Mouse (Mus musculus) thymus, postnatal 14 days (tissue): ENCODE results near the gene Ncoa6.
"Not testable (repeated sequence)": the region's sequence is repeated elsewhere in the genome, so short reads cannot be mapped to it uniquely, and the experiment has no call there.

Experiments
- DNase-seq: peaks from one replicate; pipeline ENCODE4 v3.0.0; 2021

The Ncoa6 gene

DNA sequence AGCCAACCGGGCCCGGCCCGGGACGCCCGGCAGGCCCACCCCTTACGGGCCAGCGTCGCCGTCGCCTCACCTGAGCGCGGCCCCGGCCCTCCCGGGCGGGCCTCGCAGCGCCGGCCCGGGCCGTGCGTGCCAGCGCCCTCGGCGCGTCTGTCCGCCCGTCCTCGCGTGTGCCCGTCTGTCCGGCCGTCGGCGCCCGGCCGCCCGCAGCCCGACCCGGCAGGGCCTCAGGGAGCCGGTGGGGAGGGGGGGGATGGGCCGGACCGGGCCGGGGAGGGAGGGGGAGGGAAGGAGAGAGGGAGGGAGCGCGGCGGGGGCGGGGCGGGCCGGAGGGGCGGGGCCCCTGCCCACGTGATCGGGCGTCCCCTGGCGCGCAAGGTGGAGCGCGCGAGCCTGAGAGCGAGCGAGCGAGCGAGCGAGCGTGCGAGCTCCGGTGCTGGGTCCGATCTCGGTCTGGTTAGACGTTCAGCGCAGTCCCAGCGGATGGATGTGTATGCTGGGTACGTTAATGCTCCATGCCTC lies at the start of gene Ncoa6:
Ncoa6 (minus strand) TSS at position 325 of the 519 bp plus-strand sequence.
- peak; percentile 73 for DNase-seq

DNA sequence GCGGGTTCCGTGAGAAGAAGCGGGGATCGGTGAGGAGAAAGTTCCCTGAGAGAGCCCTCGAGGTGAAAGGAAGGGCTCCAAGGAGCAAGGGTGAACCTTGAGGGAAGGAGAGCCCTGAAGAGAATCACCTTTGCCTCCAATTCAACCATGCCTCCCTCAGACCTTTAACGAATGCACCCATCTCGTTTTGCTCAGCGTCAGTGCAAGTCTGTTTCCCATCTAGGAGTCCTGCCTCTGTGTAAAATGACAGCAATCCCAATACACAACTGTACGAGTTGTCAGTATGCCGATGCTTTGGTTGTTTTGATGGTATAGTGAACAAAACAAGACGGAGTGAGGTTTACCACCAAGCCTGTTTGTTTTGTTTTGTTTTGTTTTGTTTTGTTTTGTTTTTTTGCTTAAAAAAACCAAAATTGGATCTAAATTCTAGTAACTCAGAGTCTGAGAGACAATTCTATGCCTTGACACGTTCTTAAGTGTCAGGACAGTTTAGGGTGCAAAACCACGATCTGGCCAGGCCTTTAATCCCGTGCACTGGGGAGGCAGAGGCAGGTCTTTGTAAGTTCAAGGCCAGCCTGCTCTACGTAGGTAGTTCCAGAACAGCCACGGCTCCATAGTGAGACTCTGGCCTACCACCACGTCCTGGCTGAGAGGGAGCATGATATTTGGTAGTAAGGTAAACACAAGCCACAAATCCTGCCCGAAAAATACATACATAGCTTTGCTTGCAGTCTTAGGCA lies 45.0 kb upstream of the Ncoa6 start:
- no peak for DNase-seq

DNA sequence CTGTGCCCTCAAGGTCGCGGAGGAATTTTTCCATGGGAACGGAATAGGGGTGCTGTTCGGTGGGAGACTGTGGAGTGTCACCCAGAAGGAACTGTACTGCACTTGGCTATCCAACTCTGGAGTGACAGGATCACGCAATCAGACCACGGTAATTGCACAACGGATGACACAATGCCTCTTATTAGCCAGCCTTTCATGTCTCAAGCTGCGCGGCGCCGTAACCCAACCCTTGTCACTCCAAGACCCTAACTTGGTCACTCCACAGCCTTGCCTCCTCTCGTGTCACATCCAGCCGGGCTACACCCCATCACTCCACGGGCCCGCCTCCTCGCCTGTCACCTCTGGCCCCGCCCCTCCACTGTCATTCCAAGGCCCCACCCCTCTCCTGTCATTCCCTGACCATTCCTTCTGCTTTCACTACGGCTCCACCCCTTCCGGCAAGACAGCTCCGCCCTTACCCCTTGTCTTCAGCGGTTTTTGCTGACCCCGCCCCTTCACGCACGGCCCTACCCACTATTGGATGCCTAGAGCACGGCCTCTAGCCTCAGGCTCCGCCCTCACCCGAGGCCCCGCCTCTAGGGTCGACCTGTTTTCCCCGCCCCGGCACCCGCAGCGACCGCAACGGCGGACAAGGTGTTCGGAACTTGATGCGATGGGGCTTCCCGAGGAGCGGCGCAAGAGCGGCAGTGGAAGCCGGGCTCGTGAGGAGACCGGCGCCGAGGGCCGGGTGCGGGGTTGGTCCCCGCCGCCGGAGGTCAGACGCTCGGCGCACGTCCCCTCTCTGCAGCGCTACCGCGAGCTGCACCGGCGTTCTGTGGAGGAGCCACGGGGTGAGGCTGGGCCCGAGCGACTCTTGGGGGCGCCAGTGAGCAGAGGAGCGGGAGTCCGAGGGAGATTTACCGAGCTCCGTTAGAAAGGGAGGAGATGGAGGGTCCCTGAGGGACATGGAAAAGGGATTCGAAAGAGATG lies 44.0 kb upstream of the Ncoa6 start, which contains the start of the genes Acss2 and Ggt7:
Acss2 (plus strand) TSS at position 494 of the 969 bp plus-strand sequence.
Ggt7 (minus strand) TSS at position 783 of the 969 bp plus-strand sequence.
- peak; percentile 99 for DNase-seq

DNA sequence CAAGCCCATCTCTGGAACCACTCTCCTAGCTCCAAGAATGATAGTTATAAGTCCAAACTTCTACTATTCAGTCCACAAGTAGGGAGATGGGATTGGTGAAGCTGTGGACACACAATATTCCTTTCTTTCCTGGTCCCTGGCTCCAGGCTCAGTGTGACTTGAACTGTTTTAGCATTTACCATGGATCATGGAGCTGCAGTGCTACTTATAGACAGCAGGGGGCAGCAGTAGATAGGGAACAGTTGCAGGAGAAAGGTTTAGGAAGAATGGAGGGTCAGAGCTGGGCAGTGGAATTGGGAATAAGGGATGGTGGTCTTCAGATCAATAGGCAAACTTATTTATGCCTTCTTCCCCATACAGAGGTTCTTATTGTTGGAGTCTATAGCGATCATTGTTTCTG lies 42.2 kb upstream of the Ncoa6 start:
- peak; percentile 68 for DNase-seq

DNA sequence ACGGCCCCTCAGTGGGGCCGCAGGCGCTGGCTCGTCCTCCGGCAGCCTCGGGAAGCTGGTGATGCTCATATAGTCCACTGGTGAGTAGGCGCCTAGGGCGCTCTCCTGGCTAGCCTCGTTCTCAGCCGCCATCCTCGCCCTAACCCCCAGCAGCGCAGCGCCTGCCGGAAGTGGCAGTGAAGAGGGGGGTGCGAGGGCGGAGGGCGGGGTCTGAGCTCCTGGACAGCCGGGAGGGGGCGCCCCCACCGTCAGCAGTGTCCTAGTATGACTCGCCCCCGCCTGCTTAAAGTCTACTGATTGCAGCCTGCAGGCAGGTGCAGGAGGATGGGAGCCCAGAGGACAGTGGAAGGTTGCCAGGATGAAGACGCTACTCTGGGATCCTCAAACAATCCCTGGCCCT lies 41.0 kb upstream of the Ncoa6 start:
- peak; percentile 96 for DNase-seq

DNA sequence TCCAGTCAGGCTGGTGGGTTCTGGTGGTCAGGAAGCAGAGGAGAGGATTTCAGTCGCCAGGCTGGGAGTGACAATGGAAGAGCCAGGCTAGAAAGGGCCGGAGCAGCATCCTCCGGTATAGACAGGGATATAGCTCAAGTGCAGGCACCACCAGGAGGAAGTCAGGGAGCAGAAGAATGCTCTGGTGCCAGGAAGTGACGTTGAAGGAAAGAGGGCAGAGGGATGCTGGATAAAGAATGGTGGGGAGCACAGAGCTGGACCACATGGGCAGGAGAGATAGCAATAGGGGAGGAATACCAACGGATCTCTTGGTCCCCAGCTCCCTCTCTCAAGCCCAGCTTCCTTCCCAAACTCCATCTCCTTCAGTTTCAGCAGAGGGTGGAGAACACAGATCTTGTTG lies 39.8 kb upstream of the Ncoa6 start:
- no peak for DNase-seq

DNA sequence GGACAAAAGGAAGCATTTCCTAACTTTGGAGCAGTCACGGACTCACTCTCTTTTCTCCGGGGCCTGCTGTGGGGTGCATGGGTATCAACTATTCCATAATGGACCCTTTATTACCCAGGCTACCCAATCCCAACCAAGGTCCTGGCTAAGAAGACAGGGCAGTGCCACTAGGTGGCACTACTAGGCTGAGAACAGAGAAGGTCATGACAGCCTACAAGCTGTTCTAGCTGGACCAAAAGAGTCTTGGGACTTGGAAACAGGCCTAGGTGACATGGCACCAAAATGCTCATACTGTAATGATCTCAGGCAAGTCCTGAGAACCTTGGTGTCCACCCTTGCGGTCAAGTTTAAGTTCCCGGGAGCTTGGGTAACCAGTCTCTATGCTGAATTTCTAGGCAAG lies 38.8 kb upstream of the Ncoa6 start:
- peak; percentile 76 for DNase-seq

DNA sequence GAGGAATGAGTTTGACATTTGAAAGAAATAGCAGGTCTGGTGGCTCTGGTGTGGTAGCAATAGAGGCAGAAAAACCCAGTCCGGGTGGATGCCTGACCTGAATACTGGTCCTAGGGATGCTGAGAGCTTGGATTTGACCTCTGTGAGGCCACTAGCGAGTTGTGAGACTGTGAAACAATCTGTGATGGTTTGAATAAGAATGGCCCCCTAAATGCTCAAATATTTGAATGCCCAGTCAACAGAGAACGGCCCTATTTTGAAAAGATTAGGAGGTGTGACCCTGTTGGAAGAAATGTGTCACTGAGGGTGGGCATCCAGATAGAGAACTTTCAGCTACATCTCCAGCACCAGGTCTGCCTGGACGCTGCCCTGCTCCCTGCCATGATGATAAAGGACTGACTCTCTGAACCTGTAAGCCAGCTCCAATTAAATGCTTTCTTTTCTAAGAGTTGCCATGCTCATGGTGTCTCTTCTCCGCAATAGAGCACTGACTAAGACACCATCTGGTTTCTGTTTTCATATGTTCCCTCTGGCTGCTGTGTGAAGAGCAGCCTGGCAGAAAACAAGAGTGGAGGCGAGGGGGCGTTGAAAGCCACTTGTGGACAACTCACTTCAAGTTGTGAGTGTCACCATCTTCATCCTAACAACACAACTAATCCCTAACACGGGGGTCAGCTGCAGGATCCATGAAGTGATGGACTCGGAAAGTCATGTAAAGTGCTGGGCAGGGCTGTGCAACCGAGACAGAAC lies 34.2 kb upstream of the Ncoa6 start:
- no peak for DNase-seq

DNA sequence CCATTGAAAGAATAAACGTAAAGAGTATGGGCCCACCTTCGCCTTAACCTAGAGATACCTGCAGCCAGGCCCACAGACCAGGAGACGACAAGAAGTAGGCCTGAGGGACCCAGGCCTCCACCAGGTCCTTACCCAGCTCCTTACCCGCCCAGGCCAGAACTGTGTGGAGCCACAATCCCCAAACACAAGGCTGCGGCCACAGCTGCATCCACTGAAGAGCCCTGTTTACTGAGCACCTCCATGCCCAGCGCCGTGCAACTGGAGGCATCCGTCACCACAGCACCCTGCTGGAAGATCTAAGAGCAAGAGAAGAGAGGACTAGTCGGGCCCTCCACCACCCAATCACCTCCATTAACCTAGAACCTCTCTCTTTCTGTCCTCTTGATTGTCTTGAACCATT lies 32.1 kb upstream of the Ncoa6 start:
- no peak for DNase-seq

DNA sequence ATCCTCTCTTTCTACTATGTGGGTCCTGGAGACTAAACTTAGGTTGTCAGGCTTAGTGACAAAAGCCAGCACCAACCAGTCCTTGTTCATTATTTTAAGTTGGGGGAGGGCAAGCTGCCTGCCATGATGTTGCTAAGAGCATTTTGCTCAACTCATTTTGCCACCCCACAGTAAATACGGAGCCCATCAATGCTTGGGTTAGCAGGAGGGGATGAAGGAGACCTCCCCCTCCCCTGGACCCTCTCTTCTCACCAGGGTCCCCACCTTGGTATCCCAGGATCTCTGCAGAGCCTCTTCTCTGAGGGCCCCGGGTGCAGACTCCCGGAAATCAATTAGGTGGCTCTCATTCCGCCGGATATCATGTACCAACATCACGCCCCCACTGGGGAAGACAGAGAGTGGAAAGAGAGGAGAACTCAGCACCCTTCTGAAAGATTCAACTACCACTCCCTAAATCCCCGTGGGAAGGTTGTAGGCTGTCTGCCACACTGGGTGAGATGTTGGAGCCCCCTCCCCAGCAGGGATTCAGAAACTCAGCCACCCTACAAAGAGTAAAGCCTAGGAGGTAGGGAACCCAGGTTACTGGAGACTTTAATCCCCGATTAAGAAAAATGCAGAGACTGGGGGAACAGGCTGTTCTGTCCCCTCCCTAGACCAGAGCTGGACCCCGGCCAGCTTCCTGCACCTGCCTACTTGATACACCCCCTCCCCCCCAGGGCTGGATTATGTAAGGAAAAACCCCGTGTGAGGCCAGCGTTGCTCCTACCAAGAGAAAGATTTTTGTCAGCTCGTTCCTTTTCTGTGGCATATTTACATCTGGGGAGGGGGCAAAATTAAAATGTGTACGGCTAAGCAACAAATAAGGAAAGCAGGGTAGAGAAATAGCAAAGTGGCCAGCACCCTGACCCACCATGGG lies 31.0 kb upstream of the Ncoa6 start:
- DNase-seq: no peak

DNA sequence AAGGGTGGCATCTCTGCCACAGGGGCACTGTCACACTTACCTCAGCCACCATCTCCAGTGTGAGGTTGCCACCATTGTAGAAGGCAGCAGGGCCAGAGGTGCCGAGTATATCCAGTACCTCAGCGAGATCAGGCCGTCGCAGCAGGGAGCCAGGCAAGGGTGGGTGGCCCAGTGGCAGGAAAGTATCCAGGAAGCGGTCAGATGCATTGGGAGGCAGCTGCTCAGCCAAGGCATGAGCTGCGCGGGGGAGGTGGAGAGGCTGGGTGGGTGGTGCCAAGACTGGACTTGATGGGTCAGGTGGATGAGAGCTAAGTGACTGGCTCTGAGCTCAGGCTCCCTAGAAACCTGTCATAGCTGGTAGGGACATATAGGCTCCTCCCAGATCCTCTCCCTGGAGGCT lies 28.9 kb upstream of the Ncoa6 start:
- no peak for DNase-seq

DNA sequence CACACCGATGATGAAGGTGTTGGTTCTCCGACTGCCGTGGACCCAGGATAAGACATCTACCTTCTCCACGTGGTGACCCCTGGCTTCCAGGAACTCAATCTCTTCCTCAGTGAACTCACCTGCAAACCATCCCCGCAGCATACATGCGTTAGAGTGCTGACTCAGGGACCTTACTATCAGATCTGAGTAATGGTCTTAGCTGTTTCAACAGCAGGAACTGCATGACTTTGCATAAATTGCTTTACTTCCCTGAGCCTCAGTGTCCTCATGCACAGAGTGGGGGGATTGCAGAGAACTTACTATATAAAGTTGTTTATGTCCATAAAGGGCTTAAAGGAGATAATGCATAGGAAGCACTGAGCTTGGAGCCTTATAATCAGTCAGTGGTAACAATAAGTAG lies 17.3 kb upstream of the Ncoa6 start:
- no peak for DNase-seq

DNA sequence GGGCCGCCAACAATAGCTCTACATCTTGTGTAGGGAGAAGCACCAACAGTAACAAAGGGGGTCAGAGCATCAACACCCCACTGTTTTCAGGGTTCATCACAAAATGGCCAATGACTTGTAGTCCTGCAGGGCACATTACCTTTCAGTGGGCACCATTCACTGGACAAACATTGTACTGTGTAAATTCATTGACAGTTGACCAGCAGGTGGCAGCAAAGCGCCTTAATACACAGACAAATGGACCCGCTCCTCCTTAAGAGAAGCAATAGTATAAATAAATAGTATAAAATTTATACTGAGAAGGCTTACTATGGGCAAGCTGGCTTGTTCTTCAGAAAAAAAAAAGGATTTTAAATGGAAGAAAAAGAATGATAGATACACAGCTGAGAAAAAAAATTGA lies 8.3 kb upstream of the Ncoa6 start:
- peak; percentile 72 for DNase-seq

DNA sequence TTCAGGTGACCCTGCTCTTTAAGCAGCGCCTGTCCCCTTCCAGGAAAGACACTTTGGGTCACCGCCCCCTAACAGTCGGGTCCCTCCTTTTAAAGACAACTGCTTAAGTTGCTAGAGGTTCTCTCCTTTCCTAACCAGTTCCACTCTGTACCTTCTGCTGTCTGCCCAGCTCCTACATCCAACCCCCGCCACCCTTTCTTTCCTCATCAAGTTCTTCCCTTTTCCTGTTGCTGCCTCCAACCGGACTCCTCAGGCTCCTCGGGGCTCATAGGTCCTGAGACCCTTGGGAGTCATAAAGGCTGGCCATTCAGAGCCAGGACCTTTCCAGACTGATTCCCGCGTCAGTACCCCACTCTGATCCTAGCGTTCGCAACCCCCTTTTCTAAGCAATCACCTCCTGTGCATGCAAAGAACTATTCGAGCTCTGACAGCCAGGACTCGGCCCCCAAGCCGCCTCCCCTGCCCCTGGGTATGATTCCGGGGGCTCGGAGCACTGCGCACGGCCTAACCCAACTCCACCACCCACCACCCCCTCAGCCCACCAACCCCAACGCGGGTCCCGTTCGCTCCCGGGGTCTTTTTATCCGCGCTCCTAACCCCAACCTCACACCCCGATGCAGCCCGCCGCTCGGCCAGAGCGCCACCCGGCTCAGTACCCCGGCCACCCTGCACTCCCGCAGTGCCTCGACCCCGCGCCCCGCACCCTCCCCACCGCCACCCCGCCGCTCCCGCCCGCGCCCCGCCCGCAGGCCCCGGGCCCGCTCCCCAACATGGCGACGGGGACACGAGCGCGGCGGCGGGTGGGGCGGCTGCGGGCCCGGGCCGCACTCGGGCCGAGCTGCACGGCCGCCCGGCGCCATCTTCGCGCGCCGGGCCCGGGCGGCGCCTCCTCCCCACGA lies 774 bp downstream of the Ncoa6 start:
- DNase-seq: peak; percentile 56

DNA sequence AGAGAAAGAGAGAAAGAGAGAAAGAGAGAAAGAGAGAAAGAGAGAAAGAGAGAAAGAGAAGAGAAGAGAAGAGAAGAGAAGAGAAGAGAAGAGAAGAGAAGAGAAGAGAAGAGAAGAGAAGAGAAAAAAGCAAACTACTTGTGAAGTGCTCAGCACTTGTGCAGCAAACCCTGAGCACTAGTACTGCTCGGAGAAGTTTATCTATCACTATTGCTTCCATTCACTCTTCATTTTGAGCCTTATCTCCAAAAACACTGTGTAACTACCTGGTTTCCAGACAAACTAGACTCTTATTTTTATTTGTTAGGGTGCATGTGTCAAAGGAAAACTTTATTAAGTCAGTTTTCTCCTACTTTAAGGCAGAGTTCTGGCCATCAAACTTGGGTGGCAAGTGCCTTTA lies 6.8 kb downstream of the Ncoa6 start:
- no peak for DNase-seq

DNA sequence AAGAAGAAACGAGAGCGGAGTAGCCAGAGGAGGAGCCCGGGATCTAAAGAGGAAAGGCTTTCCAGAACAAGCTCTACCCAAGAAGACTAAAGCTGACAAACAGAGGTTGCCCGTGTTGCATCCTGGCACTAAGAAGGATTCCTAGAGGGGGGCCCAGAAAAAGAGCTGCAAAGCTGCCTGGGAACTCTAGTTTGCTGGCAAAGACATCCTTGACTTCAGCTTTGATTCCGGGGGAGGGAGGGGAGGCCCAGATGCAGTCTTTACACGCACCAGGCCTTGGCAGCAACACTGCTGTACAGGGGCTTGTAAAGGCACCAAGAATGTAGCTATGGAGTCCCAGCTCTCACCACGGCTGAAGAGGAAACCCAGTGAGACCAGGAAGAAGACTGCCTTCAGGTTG lies 20.1 kb downstream of the Ncoa6 start:
- DNase-seq: no peak

DNA sequence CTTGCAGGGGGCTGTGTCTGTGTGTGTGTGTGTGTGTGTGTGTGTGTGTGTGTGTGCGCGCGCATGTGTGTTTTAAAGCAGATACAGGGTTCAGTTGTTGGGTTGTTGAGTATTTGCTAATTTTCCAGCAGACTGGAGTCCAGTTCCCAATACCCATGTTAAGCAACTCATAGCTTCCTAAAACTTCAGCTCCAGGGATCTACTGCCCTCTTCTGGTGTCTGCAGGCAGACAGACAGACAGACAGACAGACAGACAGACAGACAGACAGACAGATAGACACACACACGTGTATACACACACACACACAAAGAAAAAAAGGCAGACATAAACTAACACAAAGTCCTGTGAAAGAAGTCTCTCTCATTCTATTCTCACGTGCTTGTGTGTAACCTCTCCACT lies 22.4 kb downstream of the Ncoa6 start:
- no peak for DNase-seq

DNA sequence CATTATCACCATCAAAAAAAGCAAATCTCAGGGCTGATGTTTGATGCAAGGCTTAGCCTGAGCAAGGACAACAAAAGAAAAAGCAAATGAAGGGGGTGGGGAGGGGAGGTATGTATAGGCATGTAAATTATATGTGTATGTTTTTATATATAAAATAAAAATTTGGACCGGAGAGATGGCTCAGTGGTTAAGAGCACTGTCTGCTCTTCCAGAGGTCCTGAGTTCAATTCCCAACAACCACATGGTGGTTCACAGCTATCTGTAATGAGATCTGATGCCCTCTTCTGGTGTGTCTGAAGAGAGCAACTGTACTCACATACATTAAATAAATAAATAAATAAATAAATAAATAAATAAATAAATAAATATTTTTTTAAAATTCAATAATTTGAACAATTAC lies 25.8 kb downstream of the Ncoa6 start:
- DNase-seq: not testable (repeated sequence)

DNA sequence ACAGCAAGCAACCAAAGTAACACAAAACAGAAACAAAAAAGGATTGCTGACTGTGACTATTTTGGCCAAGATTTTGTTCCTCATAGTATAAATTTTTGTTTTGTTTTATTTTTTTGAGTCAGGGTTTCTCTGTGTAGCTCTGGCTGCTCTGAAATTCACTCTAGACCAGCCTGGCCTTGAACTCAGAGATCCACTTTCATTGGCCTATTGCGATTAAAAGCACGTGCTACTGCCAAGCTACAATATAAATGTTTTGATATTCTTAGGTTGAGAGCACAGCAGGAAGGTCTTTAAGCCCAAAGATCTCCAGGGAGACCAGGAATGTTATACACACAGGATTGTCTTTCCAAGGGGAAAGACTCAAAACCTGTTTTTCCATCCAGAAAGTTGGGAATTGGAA lies 30.2 kb downstream of the Ncoa6 start:
- DNase-seq: no peak

DNA sequence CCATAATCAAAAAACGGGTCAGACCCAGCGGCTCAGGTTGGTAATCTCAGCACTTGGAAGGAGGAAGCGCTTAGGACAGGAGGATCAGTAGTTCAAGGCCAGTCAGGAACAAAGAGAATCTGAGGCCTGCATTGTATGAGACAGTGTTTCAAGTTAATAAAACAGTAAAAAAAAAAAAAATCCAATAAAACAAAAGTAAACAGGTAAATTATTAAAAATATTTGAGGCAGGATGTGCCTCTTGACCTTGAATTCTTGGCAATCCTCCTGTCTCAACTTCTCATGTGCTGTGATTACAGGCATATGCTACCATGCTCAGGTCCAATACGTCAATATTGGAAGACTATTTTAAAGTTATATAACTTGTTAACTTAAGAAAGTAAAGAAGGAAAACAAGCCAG lies 30.8 kb downstream of the Ncoa6 start:
- no peak for DNase-seq

DNA sequence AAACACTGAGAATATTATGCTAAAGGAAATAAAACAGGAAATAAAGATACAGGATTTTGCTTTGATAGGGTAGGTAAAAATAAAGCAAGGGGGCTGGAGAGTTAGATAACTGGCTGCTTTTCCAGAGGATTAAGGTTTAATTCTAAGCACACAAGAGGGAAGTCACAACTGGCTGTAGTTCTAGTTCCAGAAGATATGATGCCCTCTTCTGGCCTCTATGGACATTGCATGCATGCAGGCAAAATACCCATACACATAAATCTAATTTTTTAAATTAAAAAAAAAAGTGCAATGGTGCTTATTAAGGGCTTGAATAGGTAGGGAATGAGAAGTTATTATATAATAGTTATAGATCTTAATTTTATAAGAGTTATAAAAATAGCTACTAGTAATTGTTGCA lies 37.2 kb downstream of the Ncoa6 start:
- peak; percentile 41 for DNase-seq
